Mouse (Mus musculus): ENCODE measurements at regions not wholly inside any gene's neighbourhood (a gene's known extent, or its start where the extent isn't known, plus 50 kb on each side); places are given as distances from the start of the nearest gene placed in this dataset.

- Histone ChIP-seq H3K4me2 (no peak overlapping the region), H3K27ac (no peak overlapping the region), H3K9ac (no peak overlapping the region), H3K27me3 (no peaks in the 10 kb centered on the region), H3K36me3 (replicated peaks) (no peaks in the 10 kb centered on the region), H3K4me3 (replicated peaks) (no peak overlapping the region), H3K9me3 (no peaks in the 10 kb centered on the region), H3K4me1 (no peaks in the 10 kb centered on the region)
- 73% methylated on average over 2 of the region's 2 CpGs for WGBS
- no peak for ATAC-seq (ENCODE audit: low FRiP score)
Measured at GRCm38 (mm10) chr6:148517536-148518245, 73.5 kb upstream of the Tmtc1 start.

DNA sequence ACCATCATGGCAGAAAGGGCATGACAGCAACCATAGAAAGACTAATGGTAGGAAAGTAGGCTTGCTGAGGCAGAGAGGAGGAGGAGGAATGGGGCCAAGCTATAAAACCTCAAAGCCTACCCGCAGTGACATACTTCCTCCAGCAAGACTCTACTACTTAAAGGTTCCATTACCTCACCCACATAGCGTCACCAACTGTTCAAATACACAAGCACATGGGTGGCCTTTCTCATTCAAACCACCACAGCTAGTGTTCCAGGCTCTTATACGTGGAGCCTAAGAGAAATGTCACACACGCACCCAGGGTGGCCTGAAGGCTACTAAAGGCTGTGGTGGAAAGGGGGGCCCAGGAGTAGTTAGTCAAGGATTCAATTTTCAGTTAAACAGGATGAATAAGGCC lies 72.5 kb upstream of the Tmtc1 start:
- Histone ChIP-seq H3K9me3 (no peaks in the 10 kb centered on the region), H3K4me3 (replicated peaks) (no peak overlapping the region), H3K4me2 (no peak overlapping the region), H3K4me1 (no peaks in the 10 kb centered on the region), H3K9ac (no peak overlapping the region), H3K27ac (no peak overlapping the region), H3K36me3 (replicated peaks) (no peaks in the 10 kb centered on the region), H3K27me3 (no peaks in the 10 kb centered on the region)
- 72% methylated on average over 4 of the region's 4 CpGs for WGBS
- ATAC-seq (ENCODE audit: low FRiP score), result no peak

- Histone ChIP-seq H3K4me3 (replicated peaks) (no peak overlapping the region), H3K4me2 (no peak overlapping the region), H3K27ac (no peak overlapping the region), H3K9me3 (no peaks in the 10 kb centered on the region), H3K27me3 (no peaks in the 10 kb centered on the region), H3K4me1 (no peaks in the 10 kb centered on the region), H3K36me3 (replicated peaks) (no peaks in the 10 kb centered on the region), H3K9ac (no peak overlapping the region)
- no peak for ATAC-seq (ENCODE audit: low FRiP score)
- WGBS, result 87% methylated on average over 6 of the region's 6 CpGs
Measured at GRCm38 (mm10) chr6:148515105-148515504, 70.9 kb upstream of the Tmtc1 start.

DNA sequence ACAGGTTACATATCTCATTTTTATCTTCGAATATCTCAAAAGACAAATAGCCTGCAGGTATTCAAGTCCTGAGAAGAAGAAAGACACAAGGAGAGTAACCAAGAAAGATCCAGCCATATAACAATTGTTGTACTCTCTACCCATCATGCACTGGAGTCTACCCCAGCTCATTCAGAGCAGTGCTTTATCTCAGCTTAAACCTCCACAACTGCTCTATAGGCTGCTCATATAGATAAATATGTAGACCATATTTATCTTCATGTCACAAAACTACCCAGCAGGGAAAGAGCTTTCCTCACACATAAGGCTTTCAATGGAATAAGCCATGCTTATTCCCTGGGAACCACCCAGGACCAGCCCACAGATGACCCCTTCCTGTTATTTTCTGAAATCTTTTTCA lies 70.5 kb upstream of the Tmtc1 start:
- ATAC-seq (ENCODE audit: low FRiP score), result no peak
- H3K4me1 ChIP-seq, result no peaks in the 10 kb centered on the region
- no peaks in the 10 kb centered on the region for H3K9me3 ChIP-seq
- no peaks in the 10 kb centered on the region for H3K27me3 ChIP-seq
- no peaks in the 10 kb centered on the region for H3K36me3 ChIP-seq (replicated peaks)
- no peak overlapping the region for H3K4me3 ChIP-seq (replicated peaks)
- H3K27ac ChIP-seq, result no peak overlapping the region
- 81% methylated on average over 1 of the region's 1 CpGs for WGBS
- H3K4me2 ChIP-seq, result no peak overlapping the region
- no peak overlapping the region for H3K9ac ChIP-seq

DNA sequence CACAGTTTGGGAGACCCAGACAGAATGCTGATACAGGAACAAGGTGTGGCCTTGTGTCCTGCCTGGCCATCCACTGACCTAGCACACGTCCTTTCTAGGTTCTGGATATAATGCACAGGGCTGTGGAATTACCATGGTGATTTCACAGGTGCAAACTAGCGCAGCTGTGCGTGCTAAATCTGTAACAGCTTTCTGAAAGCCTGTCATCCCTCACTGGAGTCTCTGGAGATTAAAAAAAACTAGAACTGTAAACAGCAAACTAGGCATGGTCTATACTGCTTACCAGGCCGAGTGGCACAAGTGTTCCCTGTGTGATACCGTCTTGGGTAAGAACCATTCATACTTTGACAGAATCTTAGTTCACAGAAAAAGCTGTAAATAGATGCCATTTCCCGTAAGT lies 69.9 kb upstream of the Tmtc1 start:
- no peaks in the 10 kb centered on the region for H3K27me3 ChIP-seq
- H3K27ac ChIP-seq, result no peak overlapping the region
- no peak overlapping the region for H3K4me3 ChIP-seq (replicated peaks)
- no peaks in the 10 kb centered on the region for H3K36me3 ChIP-seq (replicated peaks)
- ATAC-seq (ENCODE audit: low FRiP score), result no peak
- WGBS, result 82% methylated on average over 6 of the region's 6 CpGs
- no peaks in the 10 kb centered on the region for H3K9me3 ChIP-seq
- no peak overlapping the region for H3K9ac ChIP-seq
- H3K4me1 ChIP-seq, result no peaks in the 10 kb centered on the region
- no peak overlapping the region for H3K4me2 ChIP-seq

DNA sequence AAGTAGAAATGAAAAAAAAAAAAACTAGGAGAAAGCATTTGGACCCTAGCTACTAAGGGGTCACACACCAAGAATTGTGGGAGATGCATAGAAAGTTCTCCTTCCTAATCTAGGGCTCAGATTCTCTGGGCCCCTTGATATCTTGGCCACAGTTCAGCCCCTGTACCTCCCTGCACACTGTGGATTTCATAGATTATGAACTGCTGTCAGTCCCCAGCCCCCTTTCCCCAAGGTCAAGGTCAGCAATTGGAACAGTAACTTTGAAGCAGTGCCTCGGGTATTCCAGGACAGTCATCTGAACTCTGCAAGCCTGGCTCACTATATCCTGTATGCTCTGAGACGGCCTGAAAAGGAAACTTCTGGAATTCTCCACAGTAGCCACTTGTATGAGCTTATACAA lies 68.9 kb upstream of the Tmtc1 start:
- H3K9ac ChIP-seq, result no peak overlapping the region
- H3K4me1 ChIP-seq, result no peaks in the 10 kb centered on the region
- H3K36me3 ChIP-seq (replicated peaks), result no peaks in the 10 kb centered on the region
- no peak overlapping the region for H3K27ac ChIP-seq
- H3K9me3 ChIP-seq, result no peaks in the 10 kb centered on the region
- H3K4me2 ChIP-seq, result no peak overlapping the region
- no peaks in the 10 kb centered on the region for H3K27me3 ChIP-seq
- H3K4me3 ChIP-seq (replicated peaks), result no peak overlapping the region
- 62% methylated on average over 2 of the region's 2 CpGs for WGBS
- no peak for ATAC-seq (ENCODE audit: low FRiP score)

GRCm38 (mm10) chr6:148505325-148505724 lies 61.1 kb upstream of the Tmtc1 start:
- Histone ChIP-seq H3K27me3 (no peaks in the 10 kb centered on the region), H3K4me3 (replicated peaks) (no peak overlapping the region), H3K9me3 (no peaks in the 10 kb centered on the region), H3K27ac (no peak overlapping the region), H3K4me1 (no peaks in the 10 kb centered on the region), H3K36me3 (replicated peaks) (no peaks in the 10 kb centered on the region), H3K4me2 (no peak overlapping the region), H3K9ac (no peak overlapping the region)
- ATAC-seq (ENCODE audit: low FRiP score), result no peak
- 90% methylated on average over 2 of the region's 2 CpGs for WGBS

DNA sequence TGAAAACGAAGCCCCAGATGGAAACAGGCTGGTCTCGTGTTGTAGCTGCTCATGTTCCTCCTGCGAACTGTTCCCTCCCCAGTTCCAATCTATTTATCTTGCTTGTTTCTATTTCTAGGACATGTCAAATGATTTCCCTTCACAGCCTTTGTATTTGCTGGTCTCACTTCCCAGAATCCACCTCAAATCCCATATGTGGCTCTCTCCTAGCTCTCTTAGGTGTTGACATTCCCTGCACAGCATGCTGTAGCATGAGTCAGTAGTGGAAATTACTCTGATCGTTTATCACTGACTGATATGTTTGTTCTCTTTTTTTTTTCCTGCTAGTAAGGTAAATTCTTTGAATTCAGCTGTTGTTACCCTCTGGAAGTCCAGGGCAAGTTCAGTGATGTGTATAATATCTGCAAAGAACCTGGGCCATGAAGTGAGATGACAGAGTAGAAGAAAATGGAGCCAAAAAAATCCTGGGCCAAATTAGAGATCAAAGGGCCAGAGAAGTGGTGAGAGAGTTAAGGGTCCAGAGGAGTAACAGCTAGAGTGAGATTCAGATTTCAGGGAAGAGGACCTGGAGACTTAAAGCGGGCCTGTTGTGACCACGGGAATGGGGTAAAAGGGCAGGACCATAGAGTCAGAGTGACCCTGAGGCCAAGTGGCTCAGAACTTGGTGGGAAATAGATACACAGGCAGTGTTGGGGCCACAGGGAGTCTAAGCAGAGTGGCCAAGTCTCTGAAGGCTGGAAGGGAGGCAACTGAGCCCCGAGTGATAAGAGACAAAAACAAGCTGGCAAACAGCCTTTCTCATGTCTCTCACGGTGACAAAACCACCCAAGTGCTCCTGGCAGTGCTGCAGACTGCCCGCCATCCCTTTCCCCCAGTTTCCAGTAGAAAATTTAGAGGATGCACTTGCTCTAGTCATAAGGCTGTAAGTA lies 56.3 kb upstream of the Tmtc1 start:
- H3K9me3 ChIP-seq, result no peaks in the 10 kb centered on the region
- no peaks in the 10 kb centered on the region for H3K36me3 ChIP-seq (replicated peaks)
- H3K4me1 ChIP-seq, result peaks cover 5% of the 10 kb centered on the region; the same call in 1 of the 2 replicates
- no peak overlapping the region for H3K4me3 ChIP-seq (replicated peaks)
- H3K27ac ChIP-seq, result no peak overlapping the region
- no peak for ATAC-seq (ENCODE audit: low FRiP score)
- no peak overlapping the region for H3K4me2 ChIP-seq
- no peak overlapping the region for H3K9ac ChIP-seq
- WGBS, result 82% methylated on average over 9 of the region's 9 CpGs
- H3K27me3 ChIP-seq, result no peaks in the 10 kb centered on the region
